Mouse (Mus musculus): Measurements from ENCODE around the gene Nde1. TPM values are rescaled to one million over a fixed set of nuclear protein-coding genes. Genes with fewer than 3 reads are reported as not detected.

Gene Nde1
- polyA plus RNA-seq, 1 experiment: 34.7 TPM

DNA sequence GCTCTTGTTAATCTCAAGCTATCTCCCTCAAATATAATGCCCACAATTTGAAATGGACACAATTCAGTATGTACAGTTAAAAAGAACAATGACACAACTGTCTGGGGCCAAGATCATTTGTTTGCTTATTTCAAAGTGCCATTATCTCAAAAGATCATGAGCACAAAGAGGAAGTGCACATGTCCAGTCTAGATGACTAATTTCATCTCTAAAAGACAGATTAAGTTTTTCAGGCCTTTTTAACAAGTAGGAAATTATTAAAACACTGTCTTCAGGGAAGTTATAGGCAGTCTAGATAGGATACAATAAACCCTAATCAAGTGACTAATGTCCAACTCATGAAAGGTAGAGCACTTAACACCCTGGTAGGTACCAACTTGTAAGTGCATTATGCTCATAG lies 34.1 kb upstream of the Nde1 start:
- no peak for DNase-seq
- no peak overlapping the region for H3K4me3 ChIP-seq (replicated peaks; ENCODE audit: insufficient read depth, low read depth, low read length)
- H3K27ac ChIP-seq (ENCODE audit: insufficient read depth, low read length): no peak overlapping the region
- H3K4me1 ChIP-seq (ENCODE audit: control insufficient read depth, insufficient read depth, low read length): no peaks in the 10 kb centered on the region
- no peaks in the 10 kb centered on the region for H3K27me3 ChIP-seq (ENCODE audit: control insufficient read depth, insufficient read depth, low read length)
- no peak for TF ChIP-seq POLR2A (IDR thresholded peaks at IDR 0.05; ENCODE audit: borderline replicate concordance, insufficient read depth, low read length)
- no peak for TF ChIP-seq CTCF (IDR thresholded peaks at IDR 0.05; ENCODE audit: borderline replicate concordance, insufficient read depth, low read depth, low read length)

DNA sequence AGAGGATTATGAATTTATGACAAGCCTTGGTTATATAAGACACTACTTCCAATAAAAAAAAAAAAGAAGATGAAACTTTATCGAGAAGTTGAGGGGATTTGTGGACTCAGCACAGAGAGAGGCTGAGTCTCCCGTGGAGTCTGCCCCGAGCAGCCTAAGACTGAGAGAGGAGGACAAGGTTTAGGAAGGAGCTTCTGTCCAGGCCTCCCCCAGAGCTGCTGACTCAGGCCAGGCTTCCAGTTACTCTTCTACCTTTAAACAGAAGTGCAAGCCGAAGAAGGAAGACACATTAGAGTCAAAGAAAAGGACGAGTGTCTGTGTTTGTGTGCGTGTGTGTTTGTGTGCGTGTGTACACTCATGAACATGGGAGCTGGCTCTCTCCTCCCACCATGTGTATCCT lies 32.3 kb upstream of the Nde1 start:
- Histone ChIP-seq H3K4me3 (replicated peaks; ENCODE audit: insufficient read depth, low read depth, low read length) (no peak overlapping the region), H3K4me1 (ENCODE audit: control insufficient read depth, insufficient read depth, low read length) (no peaks in the 10 kb centered on the region), H3K27ac (ENCODE audit: insufficient read depth, low read length) (0 out of 2 replicates have a peak overlapping the region, but pooled peaks have one; percentile 21), H3K27me3 (ENCODE audit: control insufficient read depth, insufficient read depth, low read length) (no peaks in the 10 kb centered on the region)
- DNase-seq: no peak
- 94% methylated on average over 7 of the region's 7 CpGs for WGBS
- TF ChIP-seq CTCF (IDR thresholded peaks at IDR 0.05; ENCODE audit: borderline replicate concordance, insufficient read depth, low read depth, low read length): no peak
- TF ChIP-seq POLR2A (IDR thresholded peaks at IDR 0.05; ENCODE audit: borderline replicate concordance, insufficient read depth, low read length): no peak

DNA sequence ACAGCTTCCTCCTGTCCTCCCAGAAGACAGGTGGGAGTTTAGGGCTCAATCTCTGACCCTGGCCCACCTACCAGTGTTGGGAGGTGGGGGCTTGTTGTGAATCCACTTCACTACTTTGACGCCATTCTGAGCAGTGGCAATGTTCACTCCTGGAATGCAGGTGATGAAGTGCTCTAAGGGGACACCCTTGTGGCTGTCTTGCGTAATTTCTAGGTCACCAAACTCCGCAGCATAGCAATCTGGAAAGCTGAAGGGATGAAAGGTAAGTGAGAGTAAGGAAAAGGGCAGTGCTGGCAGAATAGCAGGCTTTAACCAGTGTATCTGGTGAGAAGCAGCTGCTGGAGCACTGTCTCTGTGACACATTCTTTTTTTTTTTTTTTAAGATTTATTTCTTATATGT lies 31.7 kb upstream of the Nde1 start:
- no peak for DNase-seq
- Histone ChIP-seq H3K27me3 (ENCODE audit: control insufficient read depth, insufficient read depth, low read length) (no peaks in the 10 kb centered on the region), H3K27ac (ENCODE audit: insufficient read depth, low read length) (no peak overlapping the region), H3K4me3 (replicated peaks; ENCODE audit: insufficient read depth, low read depth, low read length) (no peak overlapping the region), H3K4me1 (ENCODE audit: control insufficient read depth, insufficient read depth, low read length) (no peaks in the 10 kb centered on the region)
- WGBS: 75% methylated on average over 3 of the region's 3 CpGs
- no peak for TF ChIP-seq CTCF (IDR thresholded peaks at IDR 0.05; ENCODE audit: borderline replicate concordance, insufficient read depth, low read depth, low read length)
- TF ChIP-seq POLR2A (IDR thresholded peaks at IDR 0.05; ENCODE audit: borderline replicate concordance, insufficient read depth, low read length): no peak

DNA sequence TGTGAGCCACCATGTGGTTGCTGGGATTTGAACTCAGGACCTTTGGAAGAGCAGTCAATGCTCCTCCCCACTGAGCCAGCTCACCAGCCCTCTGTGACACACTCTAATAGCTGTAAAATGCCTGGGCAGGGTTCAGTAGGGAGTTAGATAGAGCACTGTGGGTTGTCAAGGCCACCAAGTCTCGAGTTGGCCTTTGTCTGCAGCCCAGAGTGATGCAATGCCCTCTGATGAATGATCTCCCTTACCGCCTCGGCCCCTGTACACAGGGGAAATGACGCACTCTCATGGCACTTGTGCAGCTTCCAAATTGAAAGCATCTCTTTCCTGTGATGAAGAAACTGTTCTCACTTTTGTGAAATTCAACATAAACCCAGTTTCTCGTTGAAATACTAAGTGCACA lies 31.2 kb upstream of the Nde1 start:
- 83% methylated on average over 5 of the region's 5 CpGs for WGBS
- Histone ChIP-seq H3K27ac (ENCODE audit: insufficient read depth, low read length) (no peak overlapping the region), H3K4me3 (replicated peaks; ENCODE audit: insufficient read depth, low read depth, low read length) (no peak overlapping the region), H3K4me1 (ENCODE audit: control insufficient read depth, insufficient read depth, low read length) (no peaks in the 10 kb centered on the region), H3K27me3 (ENCODE audit: control insufficient read depth, insufficient read depth, low read length) (no peaks in the 10 kb centered on the region)
- DNase-seq: no peak
- TF ChIP-seq CTCF (IDR thresholded peaks at IDR 0.05; ENCODE audit: borderline replicate concordance, insufficient read depth, low read depth, low read length) (no peak), POLR2A (IDR thresholded peaks at IDR 0.05; ENCODE audit: borderline replicate concordance, insufficient read depth, low read length) (no peak)

DNA sequence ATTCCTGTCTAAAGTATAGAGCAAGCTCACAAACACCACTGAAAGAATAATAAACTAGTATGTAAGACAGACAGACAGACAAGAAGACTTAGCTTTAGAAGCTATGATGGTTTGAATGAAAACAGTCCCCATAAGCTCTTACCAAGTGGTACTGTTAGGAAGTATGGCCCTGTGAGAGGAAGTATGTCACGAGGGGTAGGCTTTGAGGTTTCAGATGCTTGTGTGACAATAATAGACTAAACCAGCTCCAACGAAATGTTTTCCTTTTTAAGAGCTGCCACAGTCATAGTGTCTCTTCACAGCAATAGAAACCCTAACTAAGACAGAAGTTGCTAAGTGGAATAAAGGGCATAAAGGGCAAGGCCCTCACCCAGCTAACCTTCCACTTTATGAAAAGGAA lies 28.1 kb upstream of the Nde1 start:
- Histone ChIP-seq H3K4me3 (replicated peaks; ENCODE audit: insufficient read depth, low read depth, low read length) (no peak overlapping the region), H3K27ac (ENCODE audit: insufficient read depth, low read length) (no peak overlapping the region), H3K27me3 (ENCODE audit: control insufficient read depth, insufficient read depth, low read length) (no peaks in the 10 kb centered on the region), H3K4me1 (ENCODE audit: control insufficient read depth, insufficient read depth, low read length) (peaks cover 5% of the 10 kb centered on the region)
- no peak for DNase-seq
- TF ChIP-seq POLR2A (IDR thresholded peaks at IDR 0.05; ENCODE audit: borderline replicate concordance, insufficient read depth, low read length) (no peak), CTCF (IDR thresholded peaks at IDR 0.05; ENCODE audit: borderline replicate concordance, insufficient read depth, low read depth, low read length) (no peak)
- WGBS: 95% methylated on average over 2 of the region's 2 CpGs

DNA sequence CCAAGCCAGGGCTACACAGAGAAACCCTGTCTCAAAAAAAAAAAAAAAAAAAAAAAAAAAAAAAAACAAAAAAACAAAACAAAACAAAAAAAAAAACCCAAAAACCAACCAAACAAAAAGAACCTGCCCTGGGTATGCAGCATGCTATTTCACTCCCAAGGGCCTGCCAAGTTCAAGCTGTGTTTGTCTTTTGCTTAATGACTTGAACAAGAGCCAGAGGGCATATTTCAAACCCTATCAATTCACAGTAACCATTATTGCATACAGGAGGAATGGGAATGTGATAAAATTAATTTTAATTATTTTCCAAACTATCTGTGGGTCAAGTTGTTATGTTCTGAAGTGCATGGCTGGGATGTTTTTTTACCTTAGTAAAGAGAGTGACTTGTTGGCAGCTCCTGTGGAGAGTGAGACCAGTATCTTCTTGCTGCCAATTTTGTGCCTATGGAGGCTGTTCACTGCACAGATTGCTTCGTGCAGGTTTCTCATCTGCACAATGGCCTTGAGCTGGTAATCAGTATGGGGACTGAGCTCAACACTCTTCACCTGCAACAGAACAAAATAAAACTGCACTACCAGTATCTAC lies 25.0 kb upstream of the Nde1 start:
- peak; percentile 20 to 55 for DNase-seq
- WGBS: 7% methylated on average over 1 of the region's 1 CpGs
- no peak overlapping the region for H3K4me3 ChIP-seq (replicated peaks; ENCODE audit: insufficient read depth, low read depth, low read length)
- TF ChIP-seq CTCF (IDR thresholded peaks at IDR 0.05; ENCODE audit: borderline replicate concordance, insufficient read depth, low read depth, low read length) (no peak), POLR2A (IDR thresholded peaks at IDR 0.05; ENCODE audit: borderline replicate concordance, insufficient read depth, low read length) (no peak)
- no peaks in the 10 kb centered on the region for H3K27me3 ChIP-seq (ENCODE audit: control insufficient read depth, insufficient read depth, low read length)
- peaks cover 5% of the 10 kb centered on the region for H3K4me1 ChIP-seq (ENCODE audit: control insufficient read depth, insufficient read depth, low read length)
- no peak overlapping the region for H3K27ac ChIP-seq (ENCODE audit: insufficient read depth, low read length)

DNA sequence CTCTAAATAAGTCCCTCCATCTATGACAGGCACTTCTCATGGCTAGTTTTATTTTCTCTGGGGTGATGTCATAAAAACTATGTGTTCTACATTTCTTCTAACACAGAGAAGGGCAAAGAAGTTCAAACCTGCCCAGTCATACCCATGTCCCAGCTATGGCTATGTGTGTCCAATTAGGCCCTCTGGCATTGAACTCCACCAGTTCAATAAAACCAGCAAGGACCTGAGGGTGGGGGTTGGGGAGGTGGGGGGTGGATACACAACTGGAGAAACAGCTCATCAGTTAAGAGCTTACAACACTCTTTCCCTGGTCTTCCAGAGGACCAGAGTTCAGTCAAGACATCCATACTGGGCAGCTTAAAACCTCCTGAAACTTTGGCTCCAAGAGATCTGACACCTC lies 24.0 kb upstream of the Nde1 start:
- DNase-seq: no peak
- H3K27ac ChIP-seq (ENCODE audit: insufficient read depth, low read length): no peak overlapping the region
- H3K4me3 ChIP-seq (replicated peaks; ENCODE audit: insufficient read depth, low read depth, low read length): no peak overlapping the region
- H3K27me3 ChIP-seq (ENCODE audit: control insufficient read depth, insufficient read depth, low read length): no peaks in the 10 kb centered on the region
- H3K4me1 ChIP-seq (ENCODE audit: control insufficient read depth, insufficient read depth, low read length): peaks cover 5% of the 10 kb centered on the region
- TF ChIP-seq CTCF (IDR thresholded peaks at IDR 0.05; ENCODE audit: borderline replicate concordance, insufficient read depth, low read depth, low read length) (no peak), POLR2A (IDR thresholded peaks at IDR 0.05; ENCODE audit: borderline replicate concordance, insufficient read depth, low read length) (no peak)

DNA sequence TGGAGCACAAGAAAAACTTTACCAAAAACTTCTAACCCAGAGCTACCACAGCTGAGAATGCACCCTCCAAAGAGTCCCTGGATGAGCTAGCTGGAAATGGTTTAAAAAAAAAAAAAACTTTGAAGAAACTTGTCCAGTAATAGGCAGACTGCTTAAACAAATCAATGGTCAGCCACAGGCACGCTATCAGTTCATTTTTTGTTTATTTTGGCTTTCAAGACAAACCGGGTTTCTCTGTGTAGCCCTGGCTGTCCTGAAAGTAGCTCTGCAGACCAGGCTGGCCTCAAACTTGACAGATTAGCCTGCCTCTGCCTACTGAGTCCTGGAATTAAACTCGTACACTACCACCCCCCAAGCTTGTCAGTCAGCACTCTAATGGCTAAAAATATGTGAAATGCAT lies 19.8 kb upstream of the Nde1 start:
- H3K4me3 ChIP-seq (replicated peaks; ENCODE audit: insufficient read depth, low read depth, low read length): no peak overlapping the region
- no peak for TF ChIP-seq CTCF (IDR thresholded peaks at IDR 0.05; ENCODE audit: borderline replicate concordance, insufficient read depth, low read depth, low read length)
- TF ChIP-seq POLR2A (IDR thresholded peaks at IDR 0.05; ENCODE audit: borderline replicate concordance, insufficient read depth, low read length): no peak
- no peaks in the 10 kb centered on the region for H3K27me3 ChIP-seq (ENCODE audit: control insufficient read depth, insufficient read depth, low read length)
- WGBS: 94% methylated on average over 3 of the region's 3 CpGs
- no peak for DNase-seq
- peaks cover 3% of the 10 kb centered on the region; the same call in 1 of the 2 replicates for H3K4me1 ChIP-seq (ENCODE audit: control insufficient read depth, insufficient read depth, low read length)
- no peak overlapping the region for H3K27ac ChIP-seq (ENCODE audit: insufficient read depth, low read length)
